Mouse (Mus musculus) liver, embryonic 14.5 days (tissue): ENCODE measurements around the gene Smok3c.

Experiments used
- CTCF ChIP-seq: IDR thresholded peaks from 2 replicates; pipeline ENCODE4 v1.5.1; 2016; ENCODE audit warnings: antibody characterized with exemption, low read depth, control low read depth
- EP300 ChIP-seq: IDR thresholded peaks from 2 replicates; pipeline ENCODE4 v1.6.1; 2016; ENCODE audit warnings: antibody characterized with exemption, low read depth

DNA sequence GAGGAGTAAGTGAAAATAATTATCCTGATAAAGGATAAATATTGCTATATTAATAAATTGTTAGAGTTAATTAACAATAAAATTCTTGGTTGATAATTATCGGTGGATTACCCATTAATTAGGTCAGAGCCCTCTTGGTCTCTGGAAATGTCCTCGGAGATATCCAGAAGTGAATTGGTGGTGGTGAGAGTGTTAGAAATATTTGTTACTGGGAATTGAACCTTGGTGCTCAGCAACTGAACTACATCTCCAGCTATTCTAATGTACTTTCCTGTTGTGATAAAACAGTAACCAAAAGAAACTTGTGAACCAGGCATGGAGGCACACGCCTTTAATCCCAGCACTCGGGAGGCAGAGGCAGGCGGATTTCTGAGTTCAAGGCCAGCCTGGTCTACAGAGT, 27.5 kb downstream of the Smok3c start:
- TF ChIP-seq CTCF (no peak), EP300 (no peak)
